Mouse (Mus musculus): ENCODE data around the gene Scg2.

- TF ChIP-seq SMC3 (IDR thresholded peaks at IDR 0.05; ENCODE audit: low read depth, low read length) (no peak), CTCF (IDR thresholded peaks at IDR 0.05 in 2 of 3, conservative IDR thresholded peaks at IDR 0.05 in 1 of 3; ENCODE audit: control insufficient read depth in 1 of 3, insufficient read depth in 1 of 3, low read depth in 2 of 3, low read length in 3 of 3, poor library complexity in 1 of 3, severe bottlenecking in 1 of 3) (no peak), MAX (IDR thresholded peaks at IDR 0.05; ENCODE audit: low read length) (no peak), POLR2AphosphoS2 (IDR thresholded peaks at IDR 0.05; ENCODE audit: low read length) (no peak), KAT2A (conservative IDR thresholded peaks at IDR 0.05; ENCODE audit: low read depth, low read length) (no peak), EP300 (IDR thresholded peaks at IDR 0.05; ENCODE audit: low read depth in 1 of 2, low read length in 2 of 2) (no peak), NRF1 (IDR thresholded peaks at IDR 0.05; ENCODE audit: insufficient read depth, low read depth, low read length, poor library complexity, severe bottlenecking) (no peak), POLR2A (IDR thresholded peaks at IDR 0.05; ENCODE audit: control insufficient read depth in 1 of 2, insufficient read depth in 1 of 2, low read depth in 1 of 2, low read length in 2 of 2, poor library complexity in 1 of 2) (no peak), MEF2A (IDR thresholded peaks at IDR 0.05; ENCODE audit: extremely low read depth, insufficient replicate concordance, low read depth, low read length, poor library complexity, severe bottlenecking) (no peak), E2F4 (IDR thresholded peaks at IDR 0.05; ENCODE audit: borderline replicate concordance, low read depth, low read length) (no peak), HCFC1 (IDR thresholded peaks at IDR 0.05; ENCODE audit: low read depth, low read length) (no peak), TAL1 (IDR thresholded peaks at IDR 0.05; ENCODE audit: low read length) (no peak), CHD2 (IDR thresholded peaks at IDR 0.05; ENCODE audit: low read length) (no peak), ETS1 (IDR thresholded peaks at IDR 0.05; ENCODE audit: low read depth, low read length) (no peak)
Observed at GRCm38 (mm10) chr1:79454164-79454563, 14.2 kb upstream of the Scg2 start.

Data from MEL (cell line).